Mouse (Mus musculus): ENCODE results near the gene Hsd17b6. TPM values are rescaled to one million over a fixed set of nuclear protein-coding genes. Genes with fewer than 3 reads are reported as not detected.
A peak's percentile ranks its signal among the peaks of the same experiment; 100 is the strongest.

Hsd17b6 gene
- polyA plus RNA-seq, 1 experiment from 2014 or later, result not detected

DNA sequence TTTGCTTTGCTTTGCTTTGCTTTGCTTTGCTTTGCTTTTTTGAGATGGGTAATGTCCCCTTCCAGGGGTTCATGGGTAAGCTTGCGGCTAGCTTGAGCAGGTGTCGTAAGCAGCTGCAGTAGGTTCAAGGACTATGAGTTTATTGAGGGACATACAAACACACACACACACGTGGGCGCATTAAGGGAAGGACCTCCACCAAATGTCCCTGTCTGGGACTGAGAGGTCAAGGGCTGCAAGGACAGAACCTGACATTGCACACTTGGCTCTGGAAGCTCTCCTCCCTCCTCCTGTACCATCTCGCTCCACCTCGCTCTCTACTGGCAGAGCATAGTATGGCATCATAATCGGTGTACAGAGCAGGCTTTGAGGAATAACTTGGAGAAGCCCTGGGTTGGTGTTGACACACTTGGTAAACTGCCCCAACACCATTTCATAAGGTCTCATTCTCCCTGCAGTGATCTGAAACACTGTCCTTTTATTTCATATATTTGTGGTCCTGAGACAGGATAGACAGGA, 48.2 kb downstream of the Hsd17b6 start:
- H3K9me3 ChIP-seq, result no peaks in the 10 kb centered on the region
- no peaks in the 10 kb centered on the region for H3K36me3 ChIP-seq
- 80% methylated on average over 7 of the region's 7 CpGs for WGBS
- H3K27ac ChIP-seq, result no peak overlapping the region
- H3K4me1 ChIP-seq, result 0 out of 2 replicates have a peak, but pooled peaks cover 3% of the 10 kb centered on the region
- H3K4me2 ChIP-seq (replicated peaks), result no peak overlapping the region
- ATAC-seq (ENCODE audit: low FRiP score, low read depth), result no peak
- no peaks in the 10 kb centered on the region for H3K27me3 ChIP-seq
- H3K4me3 ChIP-seq, result no peak overlapping the region
- H3K9ac ChIP-seq, result no peak overlapping the region

DNA sequence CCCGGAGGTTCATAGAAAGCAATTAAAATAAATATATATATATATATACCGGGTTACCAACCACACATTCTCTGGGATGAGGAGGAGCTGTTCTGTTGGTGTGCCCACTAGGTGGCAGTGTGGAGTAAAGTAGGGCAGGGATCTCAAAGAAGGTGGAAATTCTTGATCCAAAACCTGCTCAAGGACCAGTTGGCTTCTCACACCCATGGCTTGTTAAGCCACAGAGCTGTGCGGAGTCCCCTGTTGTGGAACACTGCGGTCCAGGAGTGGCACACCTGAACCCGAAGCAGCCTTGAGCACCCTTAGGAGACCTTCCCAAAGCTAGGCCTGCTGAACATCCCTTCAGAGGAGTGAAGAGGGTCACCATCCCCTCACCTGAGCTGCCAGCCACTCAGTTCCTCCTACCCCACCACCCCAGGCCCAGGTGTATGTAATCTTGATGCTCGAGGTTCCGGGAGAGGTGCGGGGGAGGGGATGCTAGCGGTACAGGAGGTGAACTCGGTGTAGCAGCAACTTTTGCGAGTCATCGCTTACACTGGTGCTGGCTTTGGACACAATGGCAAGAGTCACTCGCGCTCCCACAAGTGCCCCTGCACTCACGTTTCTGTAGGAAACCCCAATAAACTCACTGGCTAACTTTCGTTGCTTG, 51.1 kb downstream of the Hsd17b6 start:
- Histone ChIP-seq H3K36me3 (no peaks in the 10 kb centered on the region), H3K9me3 (no peaks in the 10 kb centered on the region), H3K9ac (no peak overlapping the region), H3K4me2 (replicated peaks) (no peak overlapping the region), H3K4me1 (0 out of 2 replicates have a peak, but pooled peaks cover 3% of the 10 kb centered on the region), H3K27ac (no peak overlapping the region), H3K4me3 (no peak overlapping the region), H3K27me3 (no peaks in the 10 kb centered on the region)
- ATAC-seq (ENCODE audit: low FRiP score, low read depth), result peak; percentile 32; the same call in 1 of the 2 replicates
- 62% methylated on average over 16 of the region's 16 CpGs for WGBS

DNA sequence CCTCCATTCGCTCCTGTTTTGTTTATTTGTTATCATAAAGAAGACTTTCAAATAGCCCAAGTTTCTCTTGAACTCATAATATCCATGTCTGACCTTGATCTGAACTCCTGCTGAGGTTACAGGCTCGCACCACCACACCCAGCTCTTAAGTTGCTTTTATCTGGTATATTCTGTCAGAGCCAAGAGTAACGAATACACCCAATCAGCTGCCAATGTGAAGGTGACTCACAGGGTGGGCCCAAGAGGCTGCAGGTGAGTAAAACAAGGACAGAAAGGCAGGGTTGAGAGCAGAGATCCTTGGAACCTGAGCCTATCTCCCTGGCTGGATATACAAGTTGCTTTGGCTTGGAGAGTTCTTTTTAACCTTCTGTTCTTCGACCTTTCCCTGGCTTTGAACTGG, 52.4 kb downstream of the Hsd17b6 start:
- Histone ChIP-seq H3K4me2 (replicated peaks) (no peak overlapping the region), H3K9ac (no peak overlapping the region), H3K27ac (no peak overlapping the region), H3K9me3 (no peaks in the 10 kb centered on the region), H3K36me3 (no peaks in the 10 kb centered on the region), H3K4me1 (0 out of 2 replicates have a peak, but pooled peaks cover 3% of the 10 kb centered on the region), H3K27me3 (no peaks in the 10 kb centered on the region), H3K4me3 (no peak overlapping the region)
- WGBS, result 77% methylated on average over 4 of the region's 4 CpGs
- ATAC-seq (ENCODE audit: low FRiP score, low read depth), result no peak

DNA sequence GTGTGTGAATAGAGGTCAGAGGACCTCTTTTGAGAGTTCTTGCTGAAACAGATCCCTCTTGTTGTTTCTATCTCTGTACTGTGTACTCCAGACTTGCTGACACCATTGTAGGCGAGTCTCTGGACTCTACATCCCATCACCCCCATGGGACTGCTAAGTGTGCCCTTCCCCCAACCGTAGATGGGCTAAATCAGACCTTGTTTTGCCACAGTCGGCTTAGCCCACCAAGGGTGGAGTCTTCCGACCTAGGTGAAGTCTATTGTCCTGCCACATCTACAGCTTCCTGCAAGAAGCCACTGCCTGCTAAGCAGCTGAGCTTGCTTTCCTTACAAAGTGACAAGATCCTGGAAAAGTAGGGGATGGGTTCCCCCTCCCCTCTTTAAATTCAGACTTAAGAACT, 55.6 kb downstream of the Hsd17b6 start:
- no peak for ATAC-seq (ENCODE audit: low FRiP score, low read depth)
- Histone ChIP-seq H3K9ac (no peak overlapping the region), H3K36me3 (no peaks in the 10 kb centered on the region), H3K4me2 (replicated peaks) (no peak overlapping the region), H3K9me3 (no peaks in the 10 kb centered on the region), H3K4me1 (0 out of 2 replicates have a peak, but pooled peaks cover 3% of the 10 kb centered on the region), H3K27ac (no peak overlapping the region), H3K27me3 (no peaks in the 10 kb centered on the region), H3K4me3 (no peak overlapping the region)
- 81% methylated on average over 4 of the region's 4 CpGs for WGBS

DNA sequence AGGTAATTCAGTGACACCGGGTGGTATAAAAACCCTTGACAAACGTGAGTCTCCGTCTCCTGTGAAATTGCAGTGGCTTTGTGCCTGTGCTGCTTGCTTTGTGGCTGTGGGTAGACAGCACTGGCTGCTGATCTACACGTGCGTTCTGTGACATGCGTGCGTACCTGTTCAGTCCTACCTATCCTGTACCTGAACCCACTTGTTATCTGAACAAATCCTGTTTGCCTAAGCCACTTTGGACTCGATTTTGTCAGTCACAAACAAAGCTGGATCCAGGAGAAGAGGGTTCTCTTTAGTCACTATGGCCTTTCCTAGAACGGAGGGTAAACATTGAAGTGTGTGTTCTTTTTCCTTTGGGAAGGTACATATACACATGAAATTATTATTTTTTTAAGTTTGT, 56.0 kb downstream of the Hsd17b6 start:
- Histone ChIP-seq H3K27me3 (no peaks in the 10 kb centered on the region), H3K9me3 (no peaks in the 10 kb centered on the region), H3K4me1 (0 out of 2 replicates have a peak, but pooled peaks cover 1% of the 10 kb centered on the region), H3K9ac (no peak overlapping the region), H3K4me3 (no peak overlapping the region), H3K27ac (no peak overlapping the region), H3K4me2 (replicated peaks) (no peak overlapping the region), H3K36me3 (no peaks in the 10 kb centered on the region)
- no peak for ATAC-seq (ENCODE audit: low FRiP score, low read depth)
- WGBS, result 82% methylated on average over 9 of the region's 9 CpGs

DNA sequence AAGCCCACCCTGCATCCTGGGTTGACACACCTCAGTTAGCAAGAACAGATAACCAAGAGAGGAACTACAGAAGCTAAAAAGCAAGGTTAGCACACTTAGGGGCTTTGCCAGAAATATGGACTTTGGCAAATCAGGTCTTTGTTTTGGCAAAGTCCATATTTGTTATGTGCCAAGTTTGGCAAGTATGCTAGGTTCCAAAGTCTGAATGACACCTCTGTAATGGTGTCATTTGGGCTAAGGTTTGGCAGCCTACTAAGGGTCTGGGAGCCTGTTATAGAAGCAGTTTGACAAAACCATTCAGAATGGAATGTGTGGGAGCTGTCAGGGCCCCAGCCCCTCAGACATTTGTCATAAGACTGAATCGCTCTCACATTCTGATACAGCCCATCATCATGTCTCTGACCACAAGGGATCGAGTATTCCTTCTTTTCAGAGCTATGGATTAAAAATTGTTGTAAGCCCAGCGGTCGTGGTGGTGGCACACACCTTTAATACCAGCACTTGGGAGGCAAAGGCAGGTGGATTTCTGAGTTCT, 57.7 kb downstream of the Hsd17b6 start:
- 87% methylated on average over 4 of the region's 4 CpGs for WGBS
- no peaks in the 10 kb centered on the region for H3K4me1 ChIP-seq

DNA sequence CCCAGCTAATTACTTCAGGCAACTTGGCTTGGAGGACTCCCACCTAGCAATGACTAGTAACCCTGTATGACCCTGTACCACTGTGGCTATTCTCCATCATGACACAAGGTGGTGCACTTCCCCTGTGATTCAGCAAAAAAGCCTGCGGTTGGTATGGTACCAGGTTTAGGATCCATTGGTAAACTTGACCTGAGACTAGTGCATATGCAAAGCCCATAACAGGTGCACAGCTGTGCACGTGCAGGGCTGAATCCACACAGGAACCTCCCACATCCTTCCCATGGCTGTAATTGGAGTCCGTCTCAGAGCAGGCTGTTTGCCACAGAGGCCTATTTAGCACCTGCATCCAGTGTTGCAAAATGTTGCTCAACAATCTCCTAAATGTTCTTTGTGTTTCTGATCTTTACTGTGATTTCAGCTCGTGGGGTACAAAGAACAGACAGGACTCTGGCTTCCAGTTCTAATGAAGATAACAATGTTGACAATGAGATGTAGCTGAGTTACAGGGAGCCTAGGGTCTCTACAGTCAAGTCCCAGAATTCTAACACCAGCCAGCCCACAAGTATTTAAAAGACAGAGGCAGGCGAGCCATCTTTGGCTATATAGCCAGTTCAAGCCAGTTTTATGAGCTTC, 61.9 kb downstream of the Hsd17b6 start:
- no peak overlapping the region for H3K9ac ChIP-seq
- H3K27ac ChIP-seq, result no peak overlapping the region
- no peaks in the 10 kb centered on the region for H3K36me3 ChIP-seq
- no peaks in the 10 kb centered on the region for H3K4me1 ChIP-seq
- peak; percentile 59; the same call in 1 of the 2 replicates for ATAC-seq (ENCODE audit: low FRiP score, low read depth)
- H3K4me2 ChIP-seq (replicated peaks), result no peak overlapping the region
- no peaks in the 10 kb centered on the region for H3K27me3 ChIP-seq
- 21% methylated on average over 5 of the region's 5 CpGs for WGBS
- H3K9me3 ChIP-seq, result no peaks in the 10 kb centered on the region
- no peak overlapping the region for H3K4me3 ChIP-seq

More for the DNA sequence above, 57.7 kb downstream of the Hsd17b6 start:
- Histone ChIP-seq H3K4me3 (no peak overlapping the region), H3K27ac (no peak overlapping the region), H3K27me3 (no peaks in the 10 kb centered on the region), H3K9ac (no peak overlapping the region), H3K9me3 (no peaks in the 10 kb centered on the region), H3K4me2 (replicated peaks) (no peak overlapping the region), H3K36me3 (no peaks in the 10 kb centered on the region)
- no peak for ATAC-seq (ENCODE audit: low FRiP score, low read depth)

Other genes starting within 250 kb of the Hsd17b6 start
- not detected in 2 replicates for gene Rdh1, start 247.9 kb downstream of the Hsd17b6 start, polyA plus RNA-seq (2015; fragmentation: Nextera tagmentation; extraction: Ambion mirVana)
- not detected in 2 replicates for gene Rdh16f1, start 247.8 kb downstream of the Hsd17b6 start, polyA plus RNA-seq (2015; fragmentation: Nextera tagmentation; extraction: Ambion mirVana)
- 0.18 and 0.27 TPM in 2 replicates for gene Rdh9, start 231.2 kb downstream of the Hsd17b6 start, polyA plus RNA-seq (2015; fragmentation: Nextera tagmentation; extraction: Ambion mirVana)
- gene Rdh16, start 206.5 kb downstream of the Hsd17b6 start, polyA plus RNA-seq (2015; fragmentation: Nextera tagmentation; extraction: Ambion mirVana), result not detected in 2 replicates
- gene Rdh19, start 157.7 kb downstream of the Hsd17b6 start, polyA plus RNA-seq (2015; fragmentation: Nextera tagmentation; extraction: Ambion mirVana), result not detected in 2 replicates
- not detected in 2 replicates for gene Rdh16f2, start 141.1 kb downstream of the Hsd17b6 start, polyA plus RNA-seq (2015; fragmentation: Nextera tagmentation; extraction: Ambion mirVana)
- gene Rdh7, start 118.8 kb downstream of the Hsd17b6 start, polyA plus RNA-seq (2015; fragmentation: Nextera tagmentation; extraction: Ambion mirVana), result not detected in 2 replicates
- not detected in 2 replicates for gene Sdr9c7, start 109.1 kb downstream of the Hsd17b6 start, polyA plus RNA-seq (2015; fragmentation: Nextera tagmentation; extraction: Ambion mirVana)
- 93.3 and 96.1 TPM in 2 replicates for gene Prim1, start 7.6 kb upstream of the Hsd17b6 start, polyA plus RNA-seq (2015; fragmentation: Nextera tagmentation; extraction: Ambion mirVana)
- 797 and 826 TPM in 2 replicates for gene Naca, start 28.0 kb upstream of the Hsd17b6 start, polyA plus RNA-seq (2015; fragmentation: Nextera tagmentation; extraction: Ambion mirVana)
- gene Ptges3, start 51.3 kb upstream of the Hsd17b6 start, polyA plus RNA-seq (2015; fragmentation: Nextera tagmentation; extraction: Ambion mirVana), result 564 and 574 TPM in 2 replicates
- gene Atp5b, start 75.7 kb upstream of the Hsd17b6 start, polyA plus RNA-seq (2015; fragmentation: Nextera tagmentation; extraction: Ambion mirVana), result 1,947 and 1,954 TPM in 2 replicates
- 9.0 and 10.5 TPM in 2 replicates for gene Baz2a, start 84.0 kb upstream of the Hsd17b6 start, polyA plus RNA-seq (2015; fragmentation: Nextera tagmentation; extraction: Ambion mirVana)
- 39.0 and 40.6 TPM in 2 replicates for gene Rbms2, start 172.7 kb upstream of the Hsd17b6 start, polyA plus RNA-seq (2015; fragmentation: Nextera tagmentation; extraction: Ambion mirVana)
- 1.8 and 2.5 TPM in 2 replicates for gene Gls2, start 186.8 kb upstream of the Hsd17b6 start, polyA plus RNA-seq (2015; fragmentation: Nextera tagmentation; extraction: Ambion mirVana)
- gene Spryd4, start 204.2 kb upstream of the Hsd17b6 start, polyA plus RNA-seq (2015; fragmentation: Nextera tagmentation; extraction: Ambion mirVana), result 34.5 and 35.2 TPM in 2 replicates
- 0.45 and 0.57 TPM in 2 replicates for gene Mip, start 218.2 kb upstream of the Hsd17b6 start, polyA plus RNA-seq (2015; fragmentation: Nextera tagmentation; extraction: Ambion mirVana)
- gene Timeless, start 224.5 kb upstream of the Hsd17b6 start, polyA plus RNA-seq (2015; fragmentation: Nextera tagmentation; extraction: Ambion mirVana), result 75.7 and 76.4 TPM in 2 replicates
- 0.27 and 0.63 TPM in 2 replicates for gene Apon, start 246.5 kb upstream of the Hsd17b6 start, polyA plus RNA-seq (2015; fragmentation: Nextera tagmentation; extraction: Ambion mirVana)